Mouse (Mus musculus) skeletal muscle tissue, adult 2 months (tissue): ENCODE data around the gene Ccdc63.
"Not testable (repeated sequence)": the region's sequence is repeated elsewhere in the genome, so short reads cannot be mapped to it uniquely, and the experiment has no call there.

Experiments used
- DNase-seq: peaks from one replicate; pipeline ENCODE4 v3.0.0-alpha.2; 2012; ENCODE audit warnings: low read depth, low spot score

Ccdc63 gene

DNA sequence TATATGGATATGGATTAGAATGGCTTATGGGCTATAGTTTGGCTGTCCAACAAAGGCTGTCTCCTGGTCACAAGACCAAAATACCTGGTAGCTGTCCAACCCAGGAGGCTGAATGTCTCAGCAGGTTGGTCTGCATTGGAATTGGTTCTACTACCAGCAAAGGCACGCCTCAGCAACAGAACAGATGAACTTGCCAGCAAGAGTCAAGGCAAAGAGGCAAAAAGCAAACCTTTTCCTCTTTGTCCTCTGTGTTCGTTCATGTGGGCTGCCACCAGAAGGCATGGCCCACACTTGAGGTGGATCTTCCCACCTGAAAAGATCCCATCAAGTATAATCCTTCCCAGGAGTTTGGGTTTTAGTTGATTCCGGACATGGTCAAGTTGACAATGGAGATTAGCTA is at the start of gene Ccdc63:
Gene Ccdc63 (minus strand): TSS at position 101 of the 400 bp plus-strand sequence.
- DNase-seq, result no peak

DNA sequence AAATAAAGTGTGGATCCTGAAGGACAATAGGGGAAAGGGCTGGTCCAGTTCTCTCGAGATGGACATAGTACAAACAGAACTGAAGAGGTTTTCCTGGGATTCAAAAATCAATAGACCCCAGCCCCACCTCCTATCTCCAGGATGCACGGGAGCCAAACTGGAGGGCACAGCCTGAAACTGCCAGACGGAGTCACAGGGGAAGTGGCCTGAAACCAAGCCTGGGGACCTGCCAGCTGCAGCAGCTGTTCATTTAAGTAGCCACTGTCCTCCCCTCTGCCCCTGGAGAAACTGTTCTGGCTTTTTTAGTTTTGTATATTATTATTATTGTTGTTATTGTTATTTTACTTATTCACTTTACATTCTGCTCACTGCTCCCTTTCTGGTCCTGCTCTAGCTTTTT is 48.5 kb upstream of the Ccdc63 start:
- no peak for DNase-seq

DNA sequence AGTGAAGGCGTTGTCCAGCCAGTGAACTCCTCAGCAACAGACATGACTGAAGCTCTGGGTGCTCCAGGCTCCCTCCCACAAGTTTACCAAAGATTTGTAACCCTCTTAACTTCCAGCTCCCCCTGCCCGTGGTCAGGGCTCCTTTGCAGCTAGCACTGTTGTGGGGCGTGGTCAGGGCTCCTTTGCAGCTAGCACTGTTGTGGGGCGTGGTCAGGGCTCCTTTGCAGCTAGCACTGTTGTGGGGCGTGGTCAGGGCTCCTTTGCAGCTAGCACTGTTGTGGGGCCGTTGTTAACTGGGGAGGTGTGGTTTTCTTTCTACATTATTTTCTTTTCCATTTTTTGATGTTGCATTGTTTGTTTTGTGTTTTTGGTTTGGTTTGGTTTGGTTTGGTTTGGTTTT is 44.2 kb upstream of the Ccdc63 start:
- DNase-seq, result not testable (repeated sequence)

DNA sequence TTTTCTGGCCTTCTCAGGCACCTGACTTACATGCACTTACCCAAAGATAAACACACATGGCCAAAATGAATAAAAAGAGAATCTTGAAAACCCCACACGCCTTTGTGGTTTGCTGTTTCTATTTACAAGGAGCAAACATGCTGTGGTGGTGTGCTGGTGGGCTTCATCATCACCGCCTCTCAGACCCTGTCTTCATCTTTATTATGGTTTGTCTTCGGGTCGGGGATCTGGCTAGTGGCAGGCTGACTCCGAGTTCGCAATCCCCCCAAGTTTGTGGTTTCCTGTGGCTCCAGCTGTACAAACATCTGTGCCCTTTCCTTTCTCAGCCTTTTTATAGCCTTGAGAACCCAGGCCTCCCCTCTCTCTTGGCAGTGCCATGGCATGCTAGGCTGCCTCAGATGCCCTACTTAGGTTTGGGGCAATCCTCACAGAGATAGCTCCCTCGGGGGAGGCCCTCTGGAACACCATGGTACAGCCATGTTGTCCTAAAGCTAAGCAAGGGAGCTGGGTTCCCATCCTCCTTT is 43.7 kb upstream of the Ccdc63 start:
- no peak for DNase-seq

DNA sequence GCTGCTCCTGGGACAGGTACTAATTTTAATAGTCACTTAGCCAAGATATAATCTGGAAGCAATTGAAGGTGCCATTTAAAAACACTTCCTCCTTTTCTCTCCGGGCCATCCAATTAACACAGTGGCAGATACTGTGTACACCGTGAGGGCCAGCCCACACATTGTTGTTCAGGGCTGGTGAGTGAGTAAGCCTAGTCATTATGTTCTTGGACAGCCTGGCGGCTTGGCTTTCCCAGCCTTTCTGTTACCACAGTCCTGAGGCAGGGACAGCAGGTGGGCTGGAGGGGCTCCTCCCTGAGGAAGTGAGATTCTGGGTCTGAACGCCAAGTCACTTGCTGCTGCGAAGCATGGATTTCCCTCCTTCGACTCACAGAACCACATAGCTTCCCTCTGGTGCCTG is 39.0 kb upstream of the Ccdc63 start:
- no peak for DNase-seq

GRCm38 (mm10) chr5:122176398-122176797 is 35.8 kb upstream of the Ccdc63 start:
- peak; percentile 45 for DNase-seq

GRCm38 (mm10) chr5:122175961-122176360 is 35.3 kb upstream of the Ccdc63 start:
- no peak for DNase-seq

DNA sequence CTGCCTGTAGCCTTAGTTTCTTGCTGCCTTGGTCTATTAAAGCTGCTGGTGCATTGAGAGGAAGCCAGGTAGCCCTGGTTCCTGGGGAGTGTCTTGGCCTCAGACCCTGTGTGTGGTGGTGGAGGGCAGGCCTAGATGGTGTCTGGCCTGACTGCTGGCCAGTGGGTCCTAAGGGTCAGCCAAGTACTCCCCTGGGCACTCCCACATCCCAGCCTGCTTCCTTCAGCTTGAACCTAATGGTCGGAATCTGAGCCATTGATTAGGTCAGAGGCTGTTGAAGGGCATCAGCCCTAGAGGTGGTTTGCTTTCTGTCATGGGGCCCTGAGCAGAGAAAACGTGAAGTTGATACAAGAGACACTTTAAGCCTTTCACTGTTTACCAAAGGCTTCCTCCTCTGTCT is 34.8 kb upstream of the Ccdc63 start:
- no peak for DNase-seq

DNA sequence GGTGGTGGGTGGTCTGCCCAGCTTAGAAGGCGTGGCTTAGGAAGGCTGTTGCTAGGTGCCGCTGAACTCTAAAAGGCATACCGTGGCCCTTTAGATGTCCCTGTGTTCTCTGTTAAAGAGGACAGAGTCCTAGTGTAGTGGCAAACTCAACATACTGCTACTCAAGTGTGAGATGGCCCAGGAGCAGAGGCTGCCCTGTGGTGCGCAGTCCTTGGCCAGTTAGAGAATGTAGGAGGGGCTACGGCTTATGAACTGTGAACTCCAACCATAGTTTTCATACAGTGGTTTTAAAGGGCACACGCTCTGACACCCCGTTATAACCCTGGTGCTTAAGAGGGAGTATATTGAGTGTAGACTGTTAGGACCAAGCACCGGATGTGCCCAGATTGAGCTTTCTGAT is 30.4 kb upstream of the Ccdc63 start:
- DNase-seq, result no peak

DNA sequence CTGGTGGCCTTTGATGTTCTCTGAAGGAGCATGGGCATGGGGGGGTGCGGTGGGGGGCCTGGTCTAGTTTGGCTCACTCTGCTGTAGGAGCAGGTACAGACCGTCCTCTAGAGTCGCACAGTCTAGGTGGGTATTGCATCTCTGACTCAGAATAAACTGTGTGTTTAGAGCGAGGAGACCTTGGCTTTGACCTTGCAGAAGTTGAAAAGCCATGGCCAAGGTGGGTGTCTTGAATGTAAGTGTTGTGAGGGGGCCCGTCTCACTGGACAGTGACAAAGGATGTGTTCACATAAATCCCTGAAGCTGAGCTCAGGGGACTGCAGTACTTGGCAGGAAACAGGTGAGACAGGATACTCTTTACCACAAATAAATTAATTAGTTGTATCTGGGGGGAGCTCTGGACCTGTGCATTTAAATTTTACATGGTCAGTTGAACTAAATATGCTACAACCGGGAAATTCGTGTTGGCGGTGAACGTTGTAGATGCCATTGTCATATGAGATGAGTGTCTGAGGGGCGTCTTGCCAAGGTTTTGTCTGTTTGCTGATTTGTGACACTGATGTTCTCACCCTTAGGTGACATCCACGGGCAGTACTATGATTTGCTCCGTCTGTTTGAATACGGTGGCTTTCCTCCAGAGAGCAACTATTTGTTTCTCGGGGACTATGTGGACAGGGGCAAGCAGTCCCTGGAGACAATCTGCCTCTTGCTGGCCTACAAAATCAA is 27.9 kb upstream of the Ccdc63 start:
- no peak for DNase-seq

GRCm38 (mm10) chr5:122166636-122167161 is 26.1 kb upstream of the Ccdc63 start:
- DNase-seq, result peak; percentile 37

DNA sequence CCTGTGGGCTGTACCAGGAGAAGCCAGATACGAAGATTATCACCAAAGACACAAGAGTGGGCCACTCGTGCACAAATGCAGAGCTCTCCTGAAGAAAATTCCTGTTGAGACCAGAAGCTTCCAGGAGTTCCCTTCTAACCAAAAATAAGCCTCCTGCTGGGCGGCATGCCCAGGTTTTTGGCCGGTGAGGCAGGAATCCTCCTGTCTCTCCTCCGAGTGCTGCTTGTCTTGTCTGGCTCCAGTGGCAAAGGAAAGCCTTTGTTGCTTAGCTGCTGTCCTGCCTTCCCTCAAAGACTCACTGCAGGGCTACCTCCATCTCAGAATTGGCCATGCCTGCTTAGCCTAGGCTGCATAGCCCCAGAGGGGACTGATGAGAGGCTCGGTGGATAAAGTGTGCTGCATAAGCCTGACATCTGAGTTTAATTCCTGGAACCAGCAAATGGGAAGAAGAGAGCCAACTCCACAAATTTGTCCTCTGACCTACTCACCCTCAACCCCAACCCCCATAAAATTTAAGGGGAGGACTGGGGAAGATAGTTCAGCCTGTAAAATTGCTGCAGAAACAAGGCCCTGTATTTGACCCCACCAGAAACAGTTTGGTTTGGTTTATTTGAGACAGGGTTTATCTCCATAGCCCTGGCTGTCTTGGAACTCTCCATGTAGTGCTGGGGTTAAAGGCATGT is 24.8 kb upstream of the Ccdc63 start:
- DNase-seq, result no peak

DNA sequence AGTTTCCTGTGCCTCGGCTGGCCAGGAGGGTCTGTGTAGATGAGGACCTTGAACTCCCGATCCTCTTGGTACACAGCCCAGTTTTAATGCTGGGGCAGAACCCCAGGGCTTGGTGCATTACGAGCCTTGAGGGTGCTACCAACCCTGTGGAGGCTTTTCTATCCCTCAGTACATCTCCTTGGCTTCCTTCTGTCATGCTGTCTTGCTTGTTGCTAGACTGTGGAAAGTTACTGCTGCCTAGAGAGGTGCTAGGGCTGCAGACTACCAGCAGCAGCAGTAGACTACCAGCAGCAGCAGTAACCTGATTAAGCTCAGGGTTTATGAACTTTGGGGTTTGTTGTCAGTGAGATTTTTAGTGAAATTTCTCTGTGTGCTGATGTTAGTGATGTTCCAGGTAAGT is 23.4 kb upstream of the Ccdc63 start:
- DNase-seq, result no peak

DNA sequence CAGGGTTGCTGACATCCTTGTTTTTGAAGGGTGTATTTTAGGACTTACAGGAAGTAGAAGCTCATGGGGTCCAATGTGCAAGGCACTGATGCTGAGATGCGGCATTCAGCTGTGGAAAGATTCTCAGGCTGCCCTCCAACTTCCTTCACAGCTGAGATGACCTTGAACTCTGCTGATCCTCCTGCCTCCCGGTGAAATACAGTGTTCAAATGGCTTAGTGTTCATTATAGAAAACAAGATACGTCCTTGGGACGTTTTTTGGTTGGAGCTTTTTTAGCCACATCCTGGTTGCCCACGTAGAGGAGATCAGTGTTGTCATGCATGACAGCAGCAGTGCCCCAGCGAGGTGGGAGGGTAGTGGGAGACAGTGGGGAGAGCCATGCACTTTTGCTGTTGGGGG is 22.6 kb upstream of the Ccdc63 start:
- DNase-seq, result no peak

- DNase-seq, result no peak
Measured at GRCm38 (mm10) chr5:122158557-122159515, 18.2 kb upstream of the Ccdc63 start.

DNA sequence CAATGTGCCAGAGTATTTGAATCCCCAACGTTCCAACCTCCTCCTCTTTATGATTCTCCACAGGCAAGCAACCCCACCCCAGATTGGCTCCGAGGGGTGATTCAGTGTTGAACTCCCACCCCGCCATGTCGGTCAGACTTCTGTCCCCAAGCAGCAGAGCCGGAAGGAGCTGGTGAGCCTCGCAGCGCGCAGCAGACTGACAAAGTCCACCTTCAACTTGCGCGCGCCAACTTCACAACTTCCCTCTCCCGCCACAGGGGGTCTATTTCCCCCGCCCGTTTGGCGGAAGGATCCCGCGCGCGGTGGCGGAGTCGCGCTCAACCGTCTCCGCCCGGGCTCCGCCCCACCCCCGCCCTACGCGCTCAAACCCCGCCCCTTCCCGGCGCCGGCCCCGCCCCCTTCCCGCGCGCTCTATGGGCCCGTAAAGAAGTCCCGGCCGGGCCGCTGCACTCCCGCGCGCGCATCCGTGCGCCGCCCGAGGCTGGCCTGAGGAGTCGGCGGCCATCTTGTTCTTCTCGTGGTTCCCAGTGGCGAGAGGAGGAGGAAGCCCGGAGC is 17.3 kb upstream of the Ccdc63 start, which contains the start of gene Ppp1cc:
Gene Ppp1cc (plus strand): TSS at position 452 of the 555 bp plus-strand sequence.
- peak; percentile 90 for DNase-seq

DNA sequence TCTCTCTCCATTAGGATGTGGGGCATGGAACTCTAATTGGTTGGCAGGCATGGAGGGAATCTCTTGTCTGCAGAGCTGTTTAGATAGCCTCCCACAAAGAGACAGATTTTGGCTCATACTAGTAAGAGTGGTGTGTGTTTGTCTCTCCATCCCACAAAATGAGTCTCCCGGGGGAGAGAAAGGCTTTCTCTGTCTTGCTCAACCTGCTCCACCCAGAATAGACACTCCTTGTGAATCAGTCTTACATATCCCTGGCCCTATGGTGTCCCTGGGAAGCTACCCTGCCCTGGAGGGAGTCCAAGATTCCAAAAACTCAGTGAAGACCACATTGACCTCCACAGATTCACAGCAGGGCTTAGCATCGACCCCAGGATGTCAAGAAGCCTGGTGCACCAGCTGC is 15.9 kb upstream of the Ccdc63 start:
- peak; percentile 44 for DNase-seq

- DNase-seq, result no peak
Measured at GRCm38 (mm10) chr5:122155613-122156012, 15.0 kb upstream of the Ccdc63 start.

- DNase-seq, result no peak
Measured at GRCm38 (mm10) chr5:122154782-122155181, 14.2 kb upstream of the Ccdc63 start.

- DNase-seq, result no peak
Measured at GRCm38 (mm10) chr5:122154006-122154405, 13.4 kb upstream of the Ccdc63 start.

DNA sequence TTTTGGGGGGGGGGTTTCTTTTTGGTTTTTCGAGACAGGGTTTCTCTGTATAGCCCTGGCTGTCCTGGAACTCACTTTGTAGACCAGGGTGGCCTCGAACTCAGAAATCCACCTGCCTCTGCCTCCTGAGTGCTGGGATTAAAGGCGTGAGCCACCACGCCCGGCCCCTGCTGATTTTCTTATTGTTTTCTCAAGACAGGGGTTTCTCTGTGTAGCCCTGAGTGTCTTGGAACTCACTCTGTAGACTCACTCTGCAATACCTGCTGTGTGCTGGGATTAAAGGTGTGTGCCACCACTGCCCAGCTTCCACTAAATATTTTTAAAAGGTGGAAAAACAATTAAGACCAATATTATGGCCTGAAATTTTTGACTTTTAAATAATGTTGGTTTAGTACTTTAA is 11.9 kb upstream of the Ccdc63 start:
- not testable (repeated sequence) for DNase-seq
